Mouse (Mus musculus): ENCODE results near the gene Myo6. TPM values are rescaled to one million over a fixed set of nuclear protein-coding genes. Genes with fewer than 3 reads are reported as not detected.
"Not testable (repeated sequence)": the region's sequence is repeated elsewhere in the genome, so short reads cannot be mapped to it uniquely, and the experiment has no call there.

Gene Myo6
- polyA plus RNA-seq, 1 experiment, result 25.1 TPM

GRCm38 (mm10) chr9:80306390-80306789 lies 141.6 kb downstream of the Myo6 start:
- no peaks in the 10 kb centered on the region for H3K4me1 ChIP-seq (ENCODE audit: control insufficient read depth, insufficient read depth, low read length)
- TF ChIP-seq POLR2A (IDR thresholded peaks at IDR 0.05; ENCODE audit: borderline replicate concordance, extremely low read depth, low read depth, low read length), result no peak
- no peak for TF ChIP-seq CTCF (IDR thresholded peaks at IDR 0.05; ENCODE audit: insufficient read depth, low read length)
- no peak for DNase-seq

GRCm38 (mm10) chr9:80306853-80307252 lies 142.0 kb downstream of the Myo6 start:
- no peak overlapping the region for H3K4me3 ChIP-seq (replicated peaks; ENCODE audit: extremely low read depth, low read depth, low read length)
- 73% methylated on average over 11 of the region's 11 CpGs for WGBS
- no peak for DNase-seq
- no peak for TF ChIP-seq POLR2A (IDR thresholded peaks at IDR 0.05; ENCODE audit: borderline replicate concordance, extremely low read depth, low read depth, low read length)
- no peak for TF ChIP-seq CTCF (IDR thresholded peaks at IDR 0.05; ENCODE audit: insufficient read depth, low read length)
- no peaks in the 10 kb centered on the region for H3K4me1 ChIP-seq (ENCODE audit: control insufficient read depth, insufficient read depth, low read length)

More at GRCm38 (mm10) chr9:80306390-80306789, 141.6 kb downstream of the Myo6 start:
- H3K4me3 ChIP-seq (replicated peaks; ENCODE audit: extremely low read depth, low read depth, low read length), result no peak overlapping the region
- 92% methylated on average over 4 of the region's 4 CpGs for WGBS

- TF ChIP-seq POLR2A (IDR thresholded peaks at IDR 0.05; ENCODE audit: borderline replicate concordance, extremely low read depth, low read depth, low read length), result no peak
- H3K4me1 ChIP-seq (ENCODE audit: control insufficient read depth, insufficient read depth, low read length), result no peaks in the 10 kb centered on the region
- 87% methylated on average over 13 of the region's 13 CpGs for WGBS
- no peak overlapping the region for H3K4me3 ChIP-seq (replicated peaks; ENCODE audit: extremely low read depth, low read depth, low read length)
- no peak for DNase-seq
Observed at GRCm38 (mm10) chr9:80307629-80308028, 142.8 kb downstream of the Myo6 start.

GRCm38 (mm10) chr9:80313610-80314009 lies 148.8 kb downstream of the Myo6 start:
- WGBS, result 78% methylated on average over 5 of the region's 5 CpGs
- Histone ChIP-seq H3K4me1 (ENCODE audit: control insufficient read depth, insufficient read depth, low read length) (no peaks in the 10 kb centered on the region), H3K4me3 (replicated peaks; ENCODE audit: extremely low read depth, low read depth, low read length) (no peak overlapping the region)
- no peak for DNase-seq
- TF ChIP-seq CTCF (IDR thresholded peaks at IDR 0.05; ENCODE audit: insufficient read depth, low read length) (no peak), POLR2A (IDR thresholded peaks at IDR 0.05; ENCODE audit: borderline replicate concordance, extremely low read depth, low read depth, low read length) (no peak)

- WGBS, result 95% methylated on average over 6 of the region's 6 CpGs
- no peak for DNase-seq
- no peak for TF ChIP-seq POLR2A (IDR thresholded peaks at IDR 0.05; ENCODE audit: borderline replicate concordance, extremely low read depth, low read depth, low read length)
- TF ChIP-seq CTCF (IDR thresholded peaks at IDR 0.05; ENCODE audit: insufficient read depth, low read length), result no peak
Observed at GRCm38 (mm10) chr9:80315922-80316321, 151.1 kb downstream of the Myo6 start.

GRCm38 (mm10) chr9:80318027-80318426 lies 153.2 kb downstream of the Myo6 start:
- 64% methylated on average over 6 of the region's 6 CpGs for WGBS

More at GRCm38 (mm10) chr9:80315922-80316321, 151.1 kb downstream of the Myo6 start:
- H3K4me3 ChIP-seq (replicated peaks; ENCODE audit: extremely low read depth, low read depth, low read length), result no peak overlapping the region
- no peaks in the 10 kb centered on the region for H3K4me1 ChIP-seq (ENCODE audit: control insufficient read depth, insufficient read depth, low read length)

GRCm38 (mm10) chr9:80321051-80321887 lies 156.4 kb downstream of the Myo6 start:
- WGBS, result 98% methylated on average over 2 of the region's 2 CpGs
- not testable (repeated sequence) for DNase-seq; H3K4me3 ChIP-seq (replicated peaks; ENCODE audit: extremely low read depth, low read depth, low read length)

More at GRCm38 (mm10) chr9:80318027-80318426, 153.2 kb downstream of the Myo6 start:
- no peak for DNase-seq
- no peak for TF ChIP-seq CTCF (IDR thresholded peaks at IDR 0.05; ENCODE audit: insufficient read depth, low read length)
- TF ChIP-seq POLR2A (IDR thresholded peaks at IDR 0.05; ENCODE audit: borderline replicate concordance, extremely low read depth, low read depth, low read length), result no peak
- H3K4me3 ChIP-seq (replicated peaks; ENCODE audit: extremely low read depth, low read depth, low read length), result no peak overlapping the region
- H3K4me1 ChIP-seq (ENCODE audit: control insufficient read depth, insufficient read depth, low read length), result no peaks in the 10 kb centered on the region

GRCm38 (mm10) chr9:80332153-80332552 lies 167.3 kb downstream of the Myo6 start:
- no peak for TF ChIP-seq POLR2A (IDR thresholded peaks at IDR 0.05; ENCODE audit: borderline replicate concordance, extremely low read depth, low read depth, low read length)
- TF ChIP-seq CTCF (IDR thresholded peaks at IDR 0.05; ENCODE audit: insufficient read depth, low read length), result no peak
- DNase-seq, result no peak
- Histone ChIP-seq H3K4me1 (ENCODE audit: control insufficient read depth, insufficient read depth, low read length) (0 out of 2 replicates have a peak, but pooled peaks cover 2% of the 10 kb centered on the region), H3K4me3 (replicated peaks; ENCODE audit: extremely low read depth, low read depth, low read length) (no peak overlapping the region)
- WGBS, result 21% methylated on average over 14 of the region's 14 CpGs

More at GRCm38 (mm10) chr9:80321051-80321887, 156.4 kb downstream of the Myo6 start:
- not testable (repeated sequence) for H3K4me1 ChIP-seq (ENCODE audit: control insufficient read depth, insufficient read depth, low read length)

GRCm38 (mm10) chr9:80333466-80333865 lies 168.6 kb downstream of the Myo6 start:
- H3K4me3 ChIP-seq (replicated peaks; ENCODE audit: extremely low read depth, low read depth, low read length), result no peak overlapping the region
- DNase-seq, result no peak
- TF ChIP-seq CTCF (IDR thresholded peaks at IDR 0.05; ENCODE audit: insufficient read depth, low read length), result no peak
- H3K4me1 ChIP-seq (ENCODE audit: control insufficient read depth, insufficient read depth, low read length), result 0 out of 2 replicates have a peak, but pooled peaks cover 2% of the 10 kb centered on the region
- WGBS, result 35% methylated on average over 8 of the region's 8 CpGs

- Histone ChIP-seq H3K4me3 (replicated peaks; ENCODE audit: extremely low read depth, low read depth, low read length) (no peak overlapping the region), H3K4me1 (ENCODE audit: control insufficient read depth, insufficient read depth, low read length) (0 out of 2 replicates have a peak, but pooled peaks cover 2% of the 10 kb centered on the region)
- WGBS, result 56% methylated on average over 14 of the region's 14 CpGs
- DNase-seq, result no peak
- TF ChIP-seq POLR2A (IDR thresholded peaks at IDR 0.05; ENCODE audit: borderline replicate concordance, extremely low read depth, low read depth, low read length) (no peak), CTCF (IDR thresholded peaks at IDR 0.05; ENCODE audit: insufficient read depth, low read length) (no peak)
Observed at GRCm38 (mm10) chr9:80333998-80334605, 169.3 kb downstream of the Myo6 start.

Data from lung, adult 2 months (tissue).